Mouse (Mus musculus): ENCODE results near the gene Pex26. TPM values are rescaled to one million over a fixed set of nuclear protein-coding genes. Genes with fewer than 3 reads are reported as not detected.

Pex26 gene
- polyA plus RNA-seq, 1 experiment from 2014 or later: 7.6 TPM

DNA sequence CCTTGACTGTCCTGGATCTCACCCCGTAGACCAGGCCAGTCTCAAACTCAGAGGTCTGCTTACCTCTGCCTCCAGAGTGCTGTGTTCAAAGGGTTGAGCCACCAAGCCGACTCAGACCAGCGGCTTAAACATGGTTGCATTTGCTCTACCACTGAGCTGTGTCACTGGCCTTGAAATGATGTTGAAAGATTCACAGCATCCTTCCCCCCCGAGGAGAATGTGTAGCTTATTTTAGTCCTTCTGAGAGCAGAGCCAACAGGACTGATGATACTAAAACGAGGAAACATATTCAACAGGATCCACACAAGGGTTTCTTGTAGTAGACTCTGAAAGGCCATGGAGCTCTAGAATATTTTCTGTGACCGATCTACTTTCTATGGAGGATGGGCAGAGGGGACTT, 32.4 kb downstream of the Pex26 start:
- ATAC-seq (ENCODE audit: low read depth): no peak
- WGBS: 84% methylated on average over 6 of the region's 6 CpGs
- DNase-seq (ENCODE audit: low spot score): no peak
- Histone ChIP-seq H3K27me3 (replicated peaks; ENCODE audit: control insufficient read depth, insufficient read depth, low read length) (peaks cover 12% of the 10 kb centered on the region), H3K27ac (replicated peaks; ENCODE audit: low read depth, low read length) (no peak overlapping the region), H3K9me3 (ENCODE audit: control insufficient read depth, low read length) (no peaks in the 10 kb centered on the region), H3K4me2 (ENCODE audit: low read depth, low read length) (no peak overlapping the region), H3K4me1 (ENCODE audit: control insufficient read depth, insufficient read depth, low read length) (peaks cover 4% of the 10 kb centered on the region), H3K4me3 (ENCODE audit: low read depth, low read length) (no peak overlapping the region), H3K9ac (ENCODE audit: low read depth, low read length) (no peak overlapping the region), H3K36me3 (ENCODE audit: control insufficient read depth, insufficient read depth, low read length) (no peaks in the 10 kb centered on the region)

- H3K4me2 ChIP-seq (ENCODE audit: low read depth, low read length): no peak overlapping the region
- H3K36me3 ChIP-seq (ENCODE audit: control insufficient read depth, insufficient read depth, low read length): no peaks in the 10 kb centered on the region
- no peaks in the 10 kb centered on the region for H3K4me1 ChIP-seq (ENCODE audit: control insufficient read depth, insufficient read depth, low read length)
- H3K27ac ChIP-seq (replicated peaks; ENCODE audit: low read depth, low read length): no peak overlapping the region
- WGBS: 91% methylated on average over 5 of the region's 5 CpGs
- peaks cover 4% of the 10 kb centered on the region; the same call in 1 of the 2 replicates for H3K27me3 ChIP-seq (replicated peaks; ENCODE audit: control insufficient read depth, insufficient read depth, low read length)
- H3K4me3 ChIP-seq (ENCODE audit: low read depth, low read length): no peak overlapping the region
- DNase-seq (ENCODE audit: low spot score) (no peak), ATAC-seq (ENCODE audit: low read depth) (no peak)
- H3K9ac ChIP-seq (ENCODE audit: low read depth, low read length): no peak overlapping the region
- no peaks in the 10 kb centered on the region for H3K9me3 ChIP-seq (ENCODE audit: control insufficient read depth, low read length)
These were observed 33.3 kb downstream of the Pex26 start for GRCm38 (mm10) chr6:121216589-121217255.

DNA sequence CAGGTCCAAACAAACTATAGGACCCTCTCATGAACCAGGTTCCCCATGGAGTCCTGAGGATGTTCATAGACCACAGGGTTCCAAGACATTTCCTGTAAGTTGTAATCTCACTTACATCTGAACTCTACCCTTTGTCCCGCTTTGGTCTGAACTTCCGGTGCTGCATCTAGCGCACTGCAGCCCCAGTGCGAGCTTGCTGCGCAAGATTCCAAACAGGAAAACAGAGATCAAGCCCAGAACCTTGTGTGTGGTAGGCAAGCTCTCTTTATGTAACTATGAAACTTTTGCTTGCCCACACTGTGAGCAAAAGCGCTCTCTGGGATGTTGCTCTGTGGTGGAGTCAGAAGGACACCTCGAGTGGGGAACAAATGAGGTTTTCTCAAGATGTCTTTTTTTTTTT, 34.5 kb downstream of the Pex26 start:
- Histone ChIP-seq H3K27me3 (replicated peaks; ENCODE audit: control insufficient read depth, insufficient read depth, low read length) (no peaks in the 10 kb centered on the region), H3K4me3 (ENCODE audit: low read depth, low read length) (no peak overlapping the region), H3K27ac (replicated peaks; ENCODE audit: low read depth, low read length) (no peak overlapping the region), H3K9ac (ENCODE audit: low read depth, low read length) (no peak overlapping the region), H3K9me3 (ENCODE audit: control insufficient read depth, low read length) (no peaks in the 10 kb centered on the region), H3K36me3 (ENCODE audit: control insufficient read depth, insufficient read depth, low read length) (no peaks in the 10 kb centered on the region), H3K4me1 (ENCODE audit: control insufficient read depth, insufficient read depth, low read length) (no peaks in the 10 kb centered on the region), H3K4me2 (ENCODE audit: low read depth, low read length) (no peak overlapping the region)
- 82% methylated on average over 7 of the region's 7 CpGs for WGBS
- no peak for ATAC-seq (ENCODE audit: low read depth)
- no peak for DNase-seq (ENCODE audit: low spot score)

- WGBS: 77% methylated on average over 4 of the region's 4 CpGs
- no peak overlapping the region for H3K4me3 ChIP-seq (ENCODE audit: low read depth, low read length)
- no peaks in the 10 kb centered on the region for H3K9me3 ChIP-seq (ENCODE audit: control insufficient read depth, low read length)
- H3K9ac ChIP-seq (ENCODE audit: low read depth, low read length): no peak overlapping the region
- H3K4me2 ChIP-seq (ENCODE audit: low read depth, low read length): no peak overlapping the region
- no peaks in the 10 kb centered on the region for H3K36me3 ChIP-seq (ENCODE audit: control insufficient read depth, insufficient read depth, low read length)
- H3K27me3 ChIP-seq (replicated peaks; ENCODE audit: control insufficient read depth, insufficient read depth, low read length): no peaks in the 10 kb centered on the region
- ATAC-seq (ENCODE audit: low read depth) (no peak), DNase-seq (ENCODE audit: low spot score) (no peak)
- H3K4me1 ChIP-seq (ENCODE audit: control insufficient read depth, insufficient read depth, low read length): no peaks in the 10 kb centered on the region
- H3K27ac ChIP-seq (replicated peaks; ENCODE audit: low read depth, low read length): no peak overlapping the region
These were observed 35.9 kb downstream of the Pex26 start for GRCm38 (mm10) chr6:121219406-121219805.

- Histone ChIP-seq H3K9me3 (ENCODE audit: control insufficient read depth, low read length) (no peaks in the 10 kb centered on the region), H3K9ac (ENCODE audit: low read depth, low read length) (no peak overlapping the region), H3K36me3 (ENCODE audit: control insufficient read depth, insufficient read depth, low read length) (no peaks in the 10 kb centered on the region), H3K4me1 (ENCODE audit: control insufficient read depth, insufficient read depth, low read length) (no peaks in the 10 kb centered on the region), H3K27ac (replicated peaks; ENCODE audit: low read depth, low read length) (no peak overlapping the region), H3K4me3 (ENCODE audit: low read depth, low read length) (no peak overlapping the region), H3K4me2 (ENCODE audit: low read depth, low read length) (no peak overlapping the region), H3K27me3 (replicated peaks; ENCODE audit: control insufficient read depth, insufficient read depth, low read length) (no peaks in the 10 kb centered on the region)
- ATAC-seq (ENCODE audit: low read depth) (no peak), DNase-seq (ENCODE audit: low spot score) (no peak)
- 87% methylated on average over 10 of the region's 10 CpGs for WGBS
These were observed 36.7 kb downstream of the Pex26 start for GRCm38 (mm10) chr6:121220181-121220580.

DNA sequence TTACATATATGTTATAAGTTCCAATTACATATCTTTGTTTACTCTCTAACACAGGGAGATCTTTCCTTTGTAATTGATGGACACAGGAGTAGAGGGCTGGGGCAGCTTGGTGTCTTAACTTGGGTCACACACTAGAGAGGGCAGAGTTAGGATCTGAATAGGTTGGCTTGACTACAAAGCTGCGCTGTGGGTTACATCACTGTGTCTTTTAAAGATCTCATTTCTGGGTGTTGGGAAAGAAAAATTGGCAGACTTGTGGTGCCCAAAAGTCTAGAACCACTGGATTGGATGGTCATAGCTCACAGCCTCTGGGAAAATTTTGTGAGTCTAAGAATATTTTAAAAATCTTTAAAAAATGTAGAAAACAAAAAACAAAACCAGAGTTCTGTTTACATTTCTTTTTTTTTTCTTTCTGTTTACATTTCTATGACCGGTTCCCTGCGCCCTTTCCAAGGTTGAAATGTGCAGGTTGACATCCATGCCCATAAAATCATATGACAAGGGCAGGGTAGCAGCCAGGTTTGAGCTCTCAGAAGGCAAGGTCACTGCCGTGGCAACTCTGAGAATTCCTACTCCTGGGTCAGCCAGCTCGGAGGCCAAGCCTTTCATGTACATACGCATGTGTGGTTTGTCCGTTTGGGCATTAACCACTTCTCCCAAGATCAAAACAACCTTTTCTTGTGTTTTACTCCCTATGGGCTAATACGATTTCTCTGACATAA, 38.6 kb downstream of the Pex26 start:
- Histone ChIP-seq H3K9me3 (ENCODE audit: control insufficient read depth, low read length) (no peaks in the 10 kb centered on the region), H3K27ac (replicated peaks; ENCODE audit: low read depth, low read length) (no peak overlapping the region), H3K4me1 (ENCODE audit: control insufficient read depth, insufficient read depth, low read length) (no peaks in the 10 kb centered on the region), H3K36me3 (ENCODE audit: control insufficient read depth, insufficient read depth, low read length) (no peaks in the 10 kb centered on the region), H3K4me3 (ENCODE audit: low read depth, low read length) (no peak overlapping the region), H3K27me3 (replicated peaks; ENCODE audit: control insufficient read depth, insufficient read depth, low read length) (no peaks in the 10 kb centered on the region), H3K9ac (ENCODE audit: low read depth, low read length) (no peak overlapping the region), H3K4me2 (ENCODE audit: low read depth, low read length) (no peak overlapping the region)
- DNase-seq (ENCODE audit: low spot score) (no peak), ATAC-seq (ENCODE audit: low read depth) (no peak)
- 80% methylated on average over 8 of the region's 8 CpGs for WGBS

DNA sequence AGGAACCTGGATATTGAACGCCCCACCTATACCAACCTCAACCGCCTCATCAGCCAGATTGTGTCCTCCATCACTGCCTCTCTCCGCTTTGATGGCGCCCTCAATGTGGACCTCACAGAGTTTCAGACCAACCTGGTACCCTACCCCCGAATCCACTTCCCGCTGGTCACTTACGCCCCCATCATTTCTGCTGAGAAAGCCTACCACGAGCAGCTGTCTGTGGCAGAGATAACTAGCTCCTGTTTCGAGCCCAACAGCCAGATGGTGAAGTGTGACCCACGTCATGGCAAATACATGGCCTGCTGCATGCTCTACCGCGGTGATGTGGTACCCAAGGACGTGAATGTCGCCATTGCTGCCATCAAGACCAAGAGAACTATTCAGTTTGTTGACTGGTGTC, 39.5 kb downstream of the Pex26 start:
- H3K4me2 ChIP-seq (ENCODE audit: low read depth, low read length): no peak overlapping the region
- H3K36me3 ChIP-seq (ENCODE audit: control insufficient read depth, insufficient read depth, low read length): no peaks in the 10 kb centered on the region
- H3K27me3 ChIP-seq (replicated peaks; ENCODE audit: control insufficient read depth, insufficient read depth, low read length): no peaks in the 10 kb centered on the region
- H3K9me3 ChIP-seq (ENCODE audit: control insufficient read depth, low read length): no peaks in the 10 kb centered on the region
- ATAC-seq (ENCODE audit: low read depth): no peak
- H3K9ac ChIP-seq (ENCODE audit: low read depth, low read length): no peak overlapping the region
- H3K4me1 ChIP-seq (ENCODE audit: control insufficient read depth, insufficient read depth, low read length): no peaks in the 10 kb centered on the region
- no peak overlapping the region for H3K27ac ChIP-seq (replicated peaks; ENCODE audit: low read depth, low read length)
- no peak for DNase-seq (ENCODE audit: low spot score)
- no peak overlapping the region for H3K4me3 ChIP-seq (ENCODE audit: low read depth, low read length)
- WGBS: 95% methylated on average over 14 of the region's 14 CpGs

DNA sequence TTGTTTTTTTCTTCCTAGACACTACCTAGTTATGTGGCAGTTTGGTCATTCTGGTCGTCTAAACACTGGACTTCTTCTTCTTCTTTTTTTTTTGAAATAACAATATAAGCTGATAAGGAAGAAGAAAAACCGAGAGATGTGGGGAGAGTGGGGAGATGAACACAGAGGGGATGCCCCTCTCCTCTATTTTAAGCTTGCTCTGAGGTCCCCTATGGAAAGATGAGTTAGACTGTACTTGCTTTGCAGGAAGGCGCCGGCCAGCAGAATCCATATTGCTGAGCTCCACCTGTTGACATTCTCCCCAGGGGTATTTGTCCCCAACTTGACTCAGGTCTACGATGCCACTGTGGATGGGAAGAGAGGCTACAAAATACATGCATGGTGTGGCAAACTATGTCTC, 40.6 kb downstream of the Pex26 start:
- ATAC-seq (ENCODE audit: low read depth) (no peak), DNase-seq (ENCODE audit: low spot score) (no peak)
- Histone ChIP-seq H3K9me3 (ENCODE audit: control insufficient read depth, low read length) (no peaks in the 10 kb centered on the region), H3K4me3 (ENCODE audit: low read depth, low read length) (no peak overlapping the region), H3K4me2 (ENCODE audit: low read depth, low read length) (no peak overlapping the region), H3K36me3 (ENCODE audit: control insufficient read depth, insufficient read depth, low read length) (no peaks in the 10 kb centered on the region), H3K27ac (replicated peaks; ENCODE audit: low read depth, low read length) (no peak overlapping the region), H3K27me3 (replicated peaks; ENCODE audit: control insufficient read depth, insufficient read depth, low read length) (no peaks in the 10 kb centered on the region), H3K4me1 (ENCODE audit: control insufficient read depth, insufficient read depth, low read length) (no peaks in the 10 kb centered on the region), H3K9ac (ENCODE audit: low read depth, low read length) (no peak overlapping the region)
- WGBS: 73% methylated on average over 5 of the region's 5 CpGs

DNA sequence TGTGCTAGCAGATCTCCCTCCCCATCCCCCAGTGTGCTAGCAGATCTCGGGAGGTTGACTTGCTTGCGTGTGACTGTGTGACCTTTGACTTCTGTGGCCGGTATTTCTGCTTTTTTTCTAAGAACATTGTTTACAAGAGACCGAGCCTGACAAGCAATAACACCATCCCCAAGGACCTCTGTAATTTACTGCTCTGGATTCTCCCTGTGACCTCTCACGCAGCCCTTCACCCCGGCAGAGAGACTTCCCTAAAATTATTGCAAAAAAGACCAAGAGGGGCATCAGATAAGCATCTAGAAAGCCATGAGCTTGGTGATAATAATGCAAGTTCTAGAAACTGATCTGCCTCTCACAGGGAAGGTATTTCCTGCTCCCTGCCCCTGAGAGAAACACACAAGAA, 41.5 kb downstream of the Pex26 start:
- Histone ChIP-seq H3K9me3 (ENCODE audit: control insufficient read depth, low read length) (no peaks in the 10 kb centered on the region), H3K4me2 (ENCODE audit: low read depth, low read length) (no peak overlapping the region), H3K4me1 (ENCODE audit: control insufficient read depth, insufficient read depth, low read length) (no peaks in the 10 kb centered on the region), H3K36me3 (ENCODE audit: control insufficient read depth, insufficient read depth, low read length) (no peaks in the 10 kb centered on the region), H3K9ac (ENCODE audit: low read depth, low read length) (no peak overlapping the region), H3K27me3 (replicated peaks; ENCODE audit: control insufficient read depth, insufficient read depth, low read length) (no peaks in the 10 kb centered on the region), H3K4me3 (ENCODE audit: low read depth, low read length) (no peak overlapping the region), H3K27ac (replicated peaks; ENCODE audit: low read depth, low read length) (no peak overlapping the region)
- no peak for ATAC-seq (ENCODE audit: low read depth)
- 9% methylated on average over 6 of the region's 6 CpGs for WGBS
- no peak for DNase-seq (ENCODE audit: low spot score)
